Mouse (Mus musculus): Measurements from ENCODE around the gene Gm8113.
"Not testable (repeated sequence)": the region's sequence is repeated elsewhere in the genome, so short reads cannot be mapped to it uniquely, and the experiment has no call there.

DNA sequence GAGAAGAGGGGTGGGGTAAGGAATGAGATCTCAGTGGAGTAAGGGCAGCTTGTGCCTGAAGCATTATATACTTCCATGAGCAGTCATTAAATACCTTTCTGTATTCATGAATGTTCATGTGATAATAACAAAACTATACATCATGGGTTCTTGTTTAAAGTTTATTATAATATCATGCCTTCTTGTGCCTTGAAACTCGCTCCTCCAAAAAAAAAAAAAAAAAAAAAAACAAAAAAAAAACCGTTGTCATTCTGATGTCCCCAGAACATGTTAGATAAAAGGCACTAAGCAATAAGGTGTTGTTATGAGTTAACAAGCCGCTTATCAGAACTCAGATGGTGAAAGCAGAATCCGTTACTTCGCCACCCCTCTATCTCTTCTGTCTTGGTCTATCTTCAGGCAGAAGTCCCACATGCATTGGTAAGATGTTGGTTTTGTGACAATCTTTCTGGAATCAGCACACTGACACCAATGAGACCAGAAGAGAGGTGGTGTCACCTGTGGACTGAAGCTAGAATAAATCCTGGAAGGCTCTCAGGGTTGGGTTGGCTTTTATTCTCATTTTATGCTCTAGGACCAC is 45.1 kb upstream of the Gm8113 start:
- not testable (repeated sequence) for TF ChIP-seq CTCF (IDR thresholded peaks at IDR 0.05; ENCODE audit: low read depth, low read length); POLR2A (IDR thresholded peaks at IDR 0.05; ENCODE audit: borderline replicate concordance, low read depth, low read length)

Measured in bone marrow macrophage, adult 2 months (primary cell).